Mouse (Mus musculus): ENCODE measurements around the gene Col1a1. TPM values are rescaled to one million over a fixed set of nuclear protein-coding genes. Genes with fewer than 3 reads are reported as not detected.

Col1a1 gene
- polyA plus RNA-seq, 1 experiment: 30.0 TPM

- 69% methylated on average over 1 of the region's 1 CpGs for WGBS
- Histone ChIP-seq H3K27ac (ENCODE audit: control insufficient read depth, insufficient read depth, low read depth, low read length, poor library complexity) (no peak overlapping the region), H3K4me3 (replicated peaks; ENCODE audit: control insufficient read depth, low read depth, low read length) (no peak overlapping the region), H3K4me1 (ENCODE audit: control insufficient read depth, insufficient read depth, low read length) (peaks cover 3% of the 10 kb centered on the region)
- no peak for TF ChIP-seq POLR2A (IDR thresholded peaks at IDR 0.05; ENCODE audit: borderline replicate concordance, control insufficient read depth, low read depth, low read length)
- no peak for TF ChIP-seq CTCF (IDR thresholded peaks at IDR 0.05; ENCODE audit: control insufficient read depth, insufficient read depth, low read length)
Measured at GRCm38 (mm10) chr11:94985140-94985539, 49.1 kb downstream of the Col1a1 start.

- H3K27ac ChIP-seq (ENCODE audit: control insufficient read depth, insufficient read depth, low read depth, low read length, poor library complexity): no peak overlapping the region
Measured at GRCm38 (mm10) chr11:94985822-94986221, 49.8 kb downstream of the Col1a1 start.

GRCm38 (mm10) chr11:94986435-94986834, 50.4 kb downstream of the Col1a1 start:
- no peak overlapping the region for H3K4me3 ChIP-seq (replicated peaks; ENCODE audit: control insufficient read depth, low read depth, low read length)
- H3K4me1 ChIP-seq (ENCODE audit: control insufficient read depth, insufficient read depth, low read length): peaks cover 3% of the 10 kb centered on the region
- TF ChIP-seq POLR2A (IDR thresholded peaks at IDR 0.05; ENCODE audit: borderline replicate concordance, control insufficient read depth, low read depth, low read length) (no peak), CTCF (IDR thresholded peaks at IDR 0.05; ENCODE audit: control insufficient read depth, insufficient read depth, low read length) (no peak)
- 39% methylated on average over 2 of the region's 2 CpGs for WGBS
- H3K27ac ChIP-seq (ENCODE audit: control insufficient read depth, insufficient read depth, low read depth, low read length, poor library complexity): no peak overlapping the region

More at GRCm38 (mm10) chr11:94985822-94986221, 49.8 kb downstream of the Col1a1 start:
- H3K4me1 ChIP-seq (ENCODE audit: control insufficient read depth, insufficient read depth, low read length): peaks cover 3% of the 10 kb centered on the region
- no peak for TF ChIP-seq POLR2A (IDR thresholded peaks at IDR 0.05; ENCODE audit: borderline replicate concordance, control insufficient read depth, low read depth, low read length)
- TF ChIP-seq CTCF (IDR thresholded peaks at IDR 0.05; ENCODE audit: control insufficient read depth, insufficient read depth, low read length): no peak
- H3K4me3 ChIP-seq (replicated peaks; ENCODE audit: control insufficient read depth, low read depth, low read length): no peak overlapping the region
- WGBS: 73% methylated on average over 5 of the region's 5 CpGs

GRCm38 (mm10) chr11:94987341-94987740, 51.3 kb downstream of the Col1a1 start:
- TF ChIP-seq CTCF (IDR thresholded peaks at IDR 0.05; ENCODE audit: control insufficient read depth, insufficient read depth, low read length) (no peak), POLR2A (IDR thresholded peaks at IDR 0.05; ENCODE audit: borderline replicate concordance, control insufficient read depth, low read depth, low read length) (no peak)
- Histone ChIP-seq H3K4me3 (replicated peaks; ENCODE audit: control insufficient read depth, low read depth, low read length) (no peak overlapping the region), H3K27ac (ENCODE audit: control insufficient read depth, insufficient read depth, low read depth, low read length, poor library complexity) (0 out of 2 replicates have a peak overlapping the region, but pooled peaks have one; percentile 4), H3K4me1 (ENCODE audit: control insufficient read depth, insufficient read depth, low read length) (peaks cover 3% of the 10 kb centered on the region)
- WGBS: 42% methylated on average over 6 of the region's 6 CpGs

- H3K4me3 ChIP-seq (replicated peaks; ENCODE audit: control insufficient read depth, low read depth, low read length): no peak overlapping the region
- TF ChIP-seq CTCF (IDR thresholded peaks at IDR 0.05; ENCODE audit: control insufficient read depth, insufficient read depth, low read length): no peak
- TF ChIP-seq POLR2A (IDR thresholded peaks at IDR 0.05; ENCODE audit: borderline replicate concordance, control insufficient read depth, low read depth, low read length): no peak
- peaks cover 3% of the 10 kb centered on the region for H3K4me1 ChIP-seq (ENCODE audit: control insufficient read depth, insufficient read depth, low read length)
- 56% methylated on average over 8 of the region's 8 CpGs for WGBS
- H3K27ac ChIP-seq (ENCODE audit: control insufficient read depth, insufficient read depth, low read depth, low read length, poor library complexity): peak overlapping the region; percentile 49
Measured at GRCm38 (mm10) chr11:94987851-94988250, 51.8 kb downstream of the Col1a1 start.

GRCm38 (mm10) chr11:94988780-94989561, 52.9 kb downstream of the Col1a1 start:
- H3K4me1 ChIP-seq (ENCODE audit: control insufficient read depth, insufficient read depth, low read length): peaks cover 6% of the 10 kb centered on the region
- TF ChIP-seq POLR2A (IDR thresholded peaks at IDR 0.05; ENCODE audit: borderline replicate concordance, control insufficient read depth, low read depth, low read length) (no peak), CTCF (IDR thresholded peaks at IDR 0.05; ENCODE audit: control insufficient read depth, insufficient read depth, low read length) (no peak)
- peak overlapping the region; percentile 58 for H3K27ac ChIP-seq (ENCODE audit: control insufficient read depth, insufficient read depth, low read depth, low read length, poor library complexity)
- WGBS: 25% methylated on average over 10 of the region's 10 CpGs
- peak overlapping the region; percentile 78 for H3K4me3 ChIP-seq (replicated peaks; ENCODE audit: control insufficient read depth, low read depth, low read length)

GRCm38 (mm10) chr11:94989562-94990017, 53.6 kb downstream of the Col1a1 start:
- under 1% methylated on average over 12 of the region's 12 CpGs for WGBS
- Histone ChIP-seq H3K27ac (ENCODE audit: control insufficient read depth, insufficient read depth, low read depth, low read length, poor library complexity) (peak overlapping the region; percentile 58), H3K4me1 (ENCODE audit: control insufficient read depth, insufficient read depth, low read length) (peaks cover 6% of the 10 kb centered on the region), H3K4me3 (replicated peaks; ENCODE audit: control insufficient read depth, low read depth, low read length) (peak overlapping the region; percentile 78)
- peak; percentile 63; the same call in 1 of the 2 replicates for TF ChIP-seq POLR2A (IDR thresholded peaks at IDR 0.05; ENCODE audit: borderline replicate concordance, control insufficient read depth, low read depth, low read length)
- TF ChIP-seq CTCF (IDR thresholded peaks at IDR 0.05; ENCODE audit: control insufficient read depth, insufficient read depth, low read length): 0 out of 2 replicates have a peak, but pooled peaks have one; percentile 3

- Histone ChIP-seq H3K27ac (ENCODE audit: control insufficient read depth, insufficient read depth, low read depth, low read length, poor library complexity) (peak overlapping the region; percentile 91), H3K4me3 (replicated peaks; ENCODE audit: control insufficient read depth, low read depth, low read length) (peak overlapping the region; percentile 94), H3K4me1 (ENCODE audit: control insufficient read depth, insufficient read depth, low read length) (peaks cover 9% of the 10 kb centered on the region)
- no peak for TF ChIP-seq CTCF (IDR thresholded peaks at IDR 0.05; ENCODE audit: control insufficient read depth, insufficient read depth, low read length)
- TF ChIP-seq POLR2A (IDR thresholded peaks at IDR 0.05; ENCODE audit: borderline replicate concordance, control insufficient read depth, low read depth, low read length): no peak
- WGBS: 14% methylated on average over 6 of the region's 6 CpGs
Measured at GRCm38 (mm10) chr11:94990102-94990748, 54.2 kb downstream of the Col1a1 start.

All from bone marrow, adult 2 months (tissue).